In the genomic region with DNA sequence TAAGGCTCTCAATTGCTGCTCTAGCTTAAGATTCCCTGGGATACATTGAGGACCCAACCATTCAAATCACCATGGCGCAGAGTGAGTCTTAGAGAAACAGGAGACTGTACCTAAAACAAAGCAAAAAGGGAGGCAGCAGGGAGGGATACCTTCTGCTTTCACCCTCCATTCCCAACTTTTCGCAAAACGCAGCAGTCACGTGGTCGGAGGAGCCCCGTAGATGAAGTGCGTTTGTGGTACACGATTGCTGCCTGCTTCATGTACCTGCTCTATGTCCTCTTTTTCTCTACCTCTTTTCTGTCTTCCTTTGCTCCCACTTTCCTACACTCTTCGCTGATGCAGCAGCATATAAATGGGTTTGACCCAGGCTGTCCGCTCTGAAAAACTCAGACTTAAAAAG, we compare ENCODE assay signal across 16 mouse cellular contexts.
"Had no signal": no experiment of that assay in that cellular context is flagged by ENCODE, and none has a peak within 500 bp of the region (broad histone marks: within the 10 kb centered on the region; RNA-seq: fewer than 3 reads in every experiment).

No protein-coding gene starts in this region.

- H3K27ac ChIP-seq: neural tube, embryonic 13.5 days; neural tube, embryonic 15.5 days; stomach, embryonic 15.5 days; stomach, postnatal 0 days had no signal

- H3K4me1 ChIP-seq: neural tube, embryonic 13.5 days; neural tube, embryonic 15.5 days; stomach, embryonic 15.5 days had no signal

- DNase-seq: retina, postnatal 1 day; right cerebral cortex, adult 18-20 months; right cerebral cortex, postnatal 14 days; right cerebral cortex, postnatal 25 days; right cerebral cortex, postnatal 4 days; spleen, adult 18-20 months; thymus, adult 18-20 months; thymus, adult 2 months; thymus, postnatal 14 days; thymus, postnatal 25 days; thymus, postnatal 36 days; thymus, postnatal 4 days had no signal

- H3K27me3 ChIP-seq: neural tube, embryonic 13.5 days; neural tube, embryonic 15.5 days; stomach, embryonic 15.5 days had no signal

- H3K36me3 ChIP-seq: neural tube, embryonic 13.5 days; neural tube, embryonic 15.5 days; stomach, embryonic 15.5 days had no signal

- H3K9me3 ChIP-seq: neural tube, embryonic 13.5 days; neural tube, embryonic 15.5 days; stomach, embryonic 15.5 days had no signal

- H3K4me3 ChIP-seq: neural tube, embryonic 13.5 days; neural tube, embryonic 15.5 days; stomach, embryonic 15.5 days had no signal

- H3K9ac ChIP-seq: neural tube, embryonic 13.5 days; neural tube, embryonic 15.5 days; stomach, embryonic 15.5 days had no signal
